Mouse (Mus musculus) erythroid progenitor cell, adult 5-6 weeks (primary cell): Measurements from ENCODE around the gene Mogs. TPM values are rescaled to one million over a fixed set of nuclear protein-coding genes. Genes with fewer than 3 reads are reported as not detected.

Source experiments
- ATAC-seq: replicated peaks from 2 replicates; pipeline ENCODE4 v1.8.0; 2016; ENCODE audit warnings: moderate number of reproducible peaks, mild to moderate bottlenecking, moderate TSS enrichment, inconsistent platforms; ENCODE audit not compliant: poor library complexity, low FRiP score, severe bottlenecking
- total RNA-seq, 2 experiments: library from RNA; stranded (forward) in 1 of 2; stranded (reverse) in 1 of 2; fragments of 150-400 nt in 1 of 2; fragments of 186-747, 209-891 nt in 1 of 2; gene quantifications; 2 replicates each; pipeline versions ENCODE4 v1.2.3 to v1.2.4; 2015 to 2017; ENCODE audit warnings: low replicate concordance in 2 of 2

Mogs gene
- total RNA-seq, 2 experiments from 2014 or later, result 4.6 to 13.1 TPM

DNA sequence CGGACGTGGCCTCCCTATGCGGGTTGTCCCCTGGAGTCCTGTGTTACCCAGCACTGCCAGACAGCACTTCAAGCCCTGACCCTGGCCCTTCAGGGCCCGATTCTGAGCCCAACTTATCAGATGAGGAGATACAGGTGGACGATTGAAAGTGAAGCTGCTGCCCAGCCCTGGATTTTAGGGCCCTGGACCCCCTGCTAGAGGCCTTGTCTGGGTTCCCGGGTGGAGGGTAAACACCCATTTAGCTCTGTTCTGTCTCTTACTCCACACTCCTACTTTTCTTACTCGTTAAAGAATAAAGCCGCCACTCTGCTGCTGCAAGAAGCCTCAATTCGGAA lies 27.4 kb upstream of the Mogs start:
- ATAC-seq, result 0 out of 2 replicates have a peak, but pooled peaks have one; percentile 30

DNA sequence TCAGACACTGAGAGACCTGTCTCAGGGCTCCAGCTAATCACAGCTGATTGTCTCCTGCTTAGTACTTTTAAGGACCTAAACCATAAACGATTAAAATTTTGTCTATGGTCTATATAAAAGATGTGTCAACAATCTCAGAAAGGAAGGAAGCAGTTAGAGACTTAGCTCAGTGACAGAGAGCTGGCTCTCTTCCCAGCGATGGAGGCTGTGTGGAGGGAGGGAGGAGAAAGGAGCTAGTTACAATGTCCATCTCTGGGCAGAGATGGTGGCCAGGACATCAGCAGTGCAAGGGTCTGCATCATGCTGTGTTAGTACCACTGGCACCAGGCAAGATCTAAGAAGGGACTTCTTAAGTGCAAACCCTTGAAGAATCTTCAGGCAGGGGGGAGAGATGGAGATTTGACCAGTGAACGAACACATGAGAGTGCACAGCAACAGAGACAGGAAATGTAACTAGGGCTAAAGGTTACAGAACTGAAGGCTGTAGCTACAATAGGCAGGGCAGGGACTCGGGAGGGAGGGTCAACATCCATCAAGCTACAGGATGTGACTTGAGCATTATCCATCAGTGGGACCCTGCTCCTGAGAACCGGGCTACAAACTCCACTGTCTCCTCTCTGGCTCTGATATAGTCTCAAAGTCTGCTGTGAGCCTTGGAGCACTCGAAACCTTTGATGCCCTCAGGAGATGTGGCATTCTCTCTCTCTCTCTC lies 22.7 kb upstream of the Mogs start:
- no peak for ATAC-seq

DNA sequence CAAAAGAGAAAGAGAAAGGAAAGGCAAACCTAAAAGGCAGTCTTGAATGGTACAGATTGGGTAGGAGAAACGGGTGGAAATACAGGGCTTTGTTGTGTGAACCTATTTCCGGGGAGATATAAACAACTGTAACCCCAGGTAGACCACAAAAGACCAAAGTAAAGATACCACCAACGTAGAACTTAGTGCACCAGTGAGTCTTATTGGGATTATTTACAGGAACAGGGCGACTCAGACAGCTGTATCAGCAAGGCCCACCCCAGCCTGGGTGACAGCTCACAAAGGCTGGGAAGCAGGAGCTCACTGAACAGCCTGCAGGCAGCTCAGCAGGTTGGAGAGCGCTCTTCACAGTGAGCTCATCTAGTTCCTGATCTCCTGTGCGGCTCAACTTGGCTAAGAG lies 19.3 kb upstream of the Mogs start:
- 0 out of 2 replicates have a peak, but pooled peaks have one; percentile 32 for ATAC-seq

DNA sequence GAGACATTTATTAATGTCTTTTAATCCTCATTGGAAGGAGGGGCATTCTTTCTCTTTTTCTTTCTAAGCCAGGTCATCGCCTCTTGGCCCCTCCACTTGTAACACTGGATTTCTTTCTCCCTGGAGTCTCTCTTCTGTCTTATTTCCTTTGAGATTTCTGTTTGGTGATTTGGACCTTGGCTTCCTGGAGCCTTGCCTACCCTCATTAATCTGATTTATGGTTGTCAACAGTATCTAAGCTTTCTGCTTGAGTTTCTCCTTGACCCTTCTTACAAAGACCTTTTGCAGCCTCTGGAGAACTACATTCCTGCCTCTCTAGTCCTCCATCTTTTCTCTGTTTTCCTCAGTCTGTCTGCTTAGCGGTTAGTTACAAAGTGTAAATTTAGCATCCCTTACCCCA lies 16.9 kb upstream of the Mogs start:
- no peak for ATAC-seq

DNA sequence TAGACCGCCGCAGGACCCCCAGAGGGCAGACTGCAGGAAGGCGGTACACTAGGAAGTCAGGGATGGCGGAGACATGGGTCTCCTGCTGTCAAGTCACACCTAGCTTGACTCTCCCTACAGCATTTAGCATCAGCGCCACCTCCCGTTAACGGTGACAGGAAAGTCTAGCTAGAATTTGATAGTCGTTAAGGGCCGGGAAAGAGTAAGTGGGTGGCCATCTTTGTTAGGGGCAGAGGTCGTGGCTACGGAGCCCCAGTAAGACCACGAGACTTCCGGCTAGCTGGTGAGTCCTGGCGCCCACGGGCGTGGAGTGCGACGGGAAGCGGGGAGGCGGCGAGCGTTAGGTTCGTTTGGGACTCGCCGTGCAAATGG lies 14.0 kb upstream of the Mogs start, which contains the start of the genes Ccdc142 and Gm42688:
TSS of gene Ccdc142 (plus strand) at position 286 of the 372 bp plus-strand sequence.
TSS of gene Gm42688 (plus strand) at position 302 of the 372 bp plus-strand sequence.
- ATAC-seq, result peak; percentile 87

DNA sequence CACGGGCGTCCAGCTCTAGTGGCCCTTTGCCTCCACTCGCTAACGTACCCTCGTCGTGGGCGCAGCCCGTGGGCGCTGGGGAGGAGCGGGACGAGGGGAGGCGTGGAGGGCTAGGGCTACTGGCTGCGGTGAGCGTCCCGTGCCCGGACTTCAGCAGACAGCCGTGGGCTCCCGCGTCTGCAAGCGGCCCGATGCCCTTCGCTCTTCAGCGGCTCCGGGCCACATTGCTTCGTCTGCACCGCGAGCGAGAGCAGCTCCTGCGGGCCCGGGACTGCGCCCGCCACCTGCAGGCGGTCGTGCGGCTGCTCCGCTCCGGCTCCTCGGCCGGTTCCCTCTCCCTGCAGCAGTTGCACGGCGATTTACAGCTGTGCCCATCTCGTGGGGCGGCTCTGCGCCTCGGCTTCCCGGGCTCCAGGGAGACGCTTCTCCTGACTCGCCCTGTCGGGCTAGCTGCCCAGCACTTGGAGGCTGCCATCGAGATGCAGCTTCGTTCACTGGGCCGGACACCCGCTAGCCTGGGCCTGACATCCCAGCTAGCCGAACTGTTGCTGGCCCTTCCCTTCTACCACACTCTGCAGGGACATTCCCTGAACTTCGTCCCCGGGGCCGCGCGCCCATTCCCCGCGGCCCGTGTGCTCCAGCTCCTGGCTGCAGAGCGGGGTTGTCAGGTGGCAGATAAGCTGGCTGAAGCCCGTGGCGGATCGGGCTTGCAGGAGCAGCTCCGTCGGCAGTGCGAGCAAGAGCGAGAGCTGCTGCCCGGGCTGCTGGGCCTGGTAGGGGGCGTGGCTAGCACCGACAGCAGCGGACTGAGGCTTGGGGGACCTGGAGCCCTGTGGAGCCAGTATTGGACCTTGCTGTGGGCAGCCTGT lies 13.4 kb upstream of the Mogs start:
- ATAC-seq, result peak; percentile 82

DNA sequence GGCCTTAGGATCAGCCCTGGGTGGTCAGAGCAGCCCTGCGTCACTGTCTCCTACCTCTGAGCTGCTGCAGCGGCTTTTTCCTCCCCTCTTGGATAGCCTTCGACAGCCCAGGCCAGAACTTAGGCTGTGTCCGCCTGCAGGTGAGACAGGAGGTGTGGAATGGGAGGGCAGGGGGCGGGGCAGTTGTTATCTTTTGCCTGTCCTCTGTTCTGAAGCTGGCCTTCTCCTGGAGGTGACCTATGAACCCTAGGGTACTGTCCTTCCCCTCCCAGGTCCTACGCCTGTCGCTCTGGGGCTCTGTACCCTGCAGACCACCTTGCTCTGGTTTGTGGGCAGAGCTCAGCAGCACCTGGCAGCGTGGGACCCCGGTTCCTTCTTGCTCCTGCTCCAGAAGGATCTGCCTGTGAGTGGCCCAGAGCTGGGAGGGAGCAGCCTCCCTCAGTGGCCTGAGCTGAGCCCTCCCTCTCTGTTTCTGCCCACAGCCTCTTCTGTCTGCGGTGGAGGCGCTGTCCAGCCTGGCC lies 12.1 kb upstream of the Mogs start:
- no peak for ATAC-seq

DNA sequence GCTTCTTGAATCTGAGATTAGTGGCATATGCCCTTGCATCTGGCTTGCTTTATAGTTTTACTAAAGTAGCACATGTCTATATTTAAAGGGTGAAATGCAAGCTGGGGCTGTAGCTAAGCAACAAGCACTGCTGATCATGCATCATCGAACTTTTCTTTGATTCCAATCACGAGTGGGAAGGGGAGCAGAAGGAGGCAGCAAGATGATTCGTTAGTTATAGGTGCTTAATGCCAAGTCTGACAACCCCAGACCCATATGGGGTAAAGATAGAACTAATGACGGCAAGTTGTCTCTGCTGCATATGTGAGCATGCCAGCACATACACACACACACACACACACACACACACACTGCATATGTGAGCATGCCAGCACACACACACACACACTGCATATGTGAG lies 11.1 kb upstream of the Mogs start:
- no peak for ATAC-seq

DNA sequence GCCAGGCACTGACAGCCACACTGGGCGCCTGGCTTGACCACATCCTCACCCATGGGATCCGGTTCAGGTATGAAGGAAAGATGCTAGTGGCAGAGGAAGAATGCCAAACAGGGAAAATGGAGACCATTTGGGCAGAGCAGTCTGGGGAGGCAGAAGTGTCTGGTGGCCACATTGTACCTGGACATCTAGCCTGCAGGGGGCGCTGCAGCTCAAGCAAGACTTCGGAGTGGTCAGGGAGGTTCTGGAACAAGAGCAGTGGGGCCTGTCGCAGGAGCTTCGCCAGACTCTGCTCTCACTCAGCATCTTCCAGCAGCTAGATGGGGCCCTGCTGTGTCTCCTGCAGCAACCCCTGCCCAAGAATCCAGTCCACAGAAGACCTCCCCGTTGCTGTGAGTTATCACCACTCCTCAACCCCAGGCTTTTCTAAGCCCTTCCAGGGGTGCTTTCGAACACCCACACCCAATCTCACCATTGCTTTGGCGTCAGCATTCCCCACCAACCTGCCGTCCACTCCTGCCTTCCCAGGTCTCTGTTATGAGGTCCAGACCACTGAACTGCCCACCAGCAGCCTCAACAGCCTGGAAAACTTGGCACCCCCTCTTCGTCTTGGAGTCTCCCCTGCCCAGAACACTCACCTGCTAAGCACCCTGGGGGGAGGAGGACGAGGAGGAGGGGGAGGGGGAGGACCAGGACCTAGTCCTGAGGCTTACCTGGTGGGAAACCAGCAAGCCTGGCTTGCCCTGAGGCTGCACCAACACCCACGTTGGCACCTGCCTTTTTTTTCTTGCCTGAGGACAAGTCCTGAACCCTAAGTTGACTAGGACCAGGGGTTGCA lies 7.5 kb upstream of the Mogs start:
- peak; percentile 74 for ATAC-seq

DNA sequence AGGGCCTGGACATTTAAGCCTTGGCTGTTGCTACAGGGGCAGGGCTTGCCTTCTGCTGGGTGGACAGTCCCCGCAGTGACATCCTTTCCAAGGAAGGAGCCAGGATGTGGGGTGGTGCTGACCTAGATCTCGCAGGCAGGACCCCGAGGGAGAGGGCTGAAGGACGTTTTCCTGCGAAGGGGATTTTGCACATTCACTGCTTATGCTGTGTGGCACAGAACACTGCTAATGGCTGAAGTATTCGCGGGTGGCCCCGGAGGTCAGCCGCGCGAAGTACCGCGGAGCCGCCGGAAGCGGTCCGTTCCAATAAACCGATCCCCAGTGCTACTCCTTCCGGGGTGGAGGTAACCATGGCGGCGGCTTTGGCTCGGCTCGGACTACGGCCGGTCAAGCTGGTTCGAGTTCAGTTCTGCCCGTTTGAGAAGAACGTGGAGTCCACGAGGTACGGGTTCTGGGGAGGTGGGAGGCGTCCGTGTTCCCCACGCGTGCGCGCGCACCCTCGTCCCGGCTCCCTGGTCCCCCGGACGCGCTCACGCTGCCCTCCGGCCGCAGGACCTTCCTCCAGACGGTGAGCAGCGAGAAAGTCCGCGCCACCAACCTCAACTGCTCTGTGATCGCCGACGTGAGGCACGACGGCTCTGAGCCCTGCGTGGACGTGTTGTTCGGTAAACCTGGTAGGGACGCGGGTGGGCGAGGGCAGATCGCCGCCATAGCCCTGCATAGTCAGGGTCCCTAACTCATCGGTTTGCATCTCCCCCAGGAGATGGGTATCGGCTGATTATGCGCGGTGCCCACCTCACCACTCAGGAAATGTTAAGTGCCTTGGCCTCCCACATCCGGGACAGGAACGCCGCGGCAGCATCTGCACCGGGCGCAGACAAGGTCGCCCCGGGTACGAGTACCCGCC lies 6.3 kb upstream of the Mogs start, which contains the start of gene Mrpl53:
TSS of gene Mrpl53 (plus strand) at position 279 of the 907 bp plus-strand sequence.
- ATAC-seq, result peak; percentile 76

DNA sequence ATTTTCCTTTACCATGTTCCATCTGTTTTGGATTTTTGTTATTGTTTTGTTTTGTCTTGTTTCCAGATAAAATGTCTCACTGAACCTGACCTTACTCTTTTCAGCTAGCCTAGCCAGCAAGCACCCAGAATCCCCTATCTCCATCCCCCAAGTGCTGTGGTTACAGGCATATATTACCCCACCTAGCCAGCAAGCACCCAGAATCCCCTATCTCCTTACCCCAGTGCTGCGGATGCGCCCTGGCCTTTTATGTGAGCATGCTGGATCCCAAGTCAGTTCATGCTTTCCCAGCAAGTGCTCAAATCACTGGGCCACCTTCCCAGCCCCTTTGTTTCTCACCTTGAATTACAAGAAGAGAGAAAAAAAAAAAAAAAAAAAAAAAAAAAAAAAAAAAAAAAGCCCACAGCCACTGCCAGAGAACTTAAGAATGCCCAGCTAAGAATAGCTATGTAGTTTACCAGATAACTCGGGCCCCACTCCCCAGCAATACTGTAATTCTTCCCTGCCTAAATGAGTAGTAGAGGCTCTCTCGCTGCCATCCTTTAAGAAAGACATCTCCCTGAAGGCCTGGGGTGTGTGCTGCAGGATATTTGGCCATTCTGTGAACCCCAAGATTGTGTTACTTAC lies 3.7 kb upstream of the Mogs start:
- ATAC-seq, result no peak

DNA sequence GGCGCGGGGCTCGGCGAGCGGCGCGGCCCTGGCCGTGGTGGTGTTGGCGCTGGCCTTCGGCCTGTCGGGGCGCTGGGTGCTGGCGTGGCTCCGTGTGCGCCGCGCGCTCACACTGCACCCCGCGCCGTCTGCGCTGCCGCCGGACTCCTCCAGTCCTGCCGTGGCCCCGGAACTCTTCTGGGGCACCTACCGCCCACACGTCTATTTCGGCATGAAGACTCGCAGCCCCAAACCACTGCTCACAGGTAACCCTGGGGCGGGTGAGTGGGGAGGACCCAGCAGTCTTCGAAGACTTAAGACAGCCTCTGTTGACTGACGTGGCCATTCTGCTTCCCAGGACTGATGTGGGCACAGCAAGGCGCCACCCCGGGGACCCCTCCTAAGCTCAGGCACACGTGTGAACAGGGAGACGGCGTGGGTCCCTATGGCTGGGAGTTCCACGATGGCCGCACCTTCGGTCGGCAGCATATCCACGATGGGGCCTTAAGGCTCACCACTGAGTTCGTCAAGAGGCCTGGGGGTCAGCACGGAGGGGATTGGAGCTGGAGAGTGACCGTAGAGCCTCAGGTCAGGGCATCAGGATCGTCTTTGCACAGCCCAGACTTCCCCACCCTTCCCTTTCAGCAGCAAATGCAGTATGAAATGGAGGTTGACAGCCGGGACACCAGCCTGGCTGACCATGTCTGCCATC lies 531 bp downstream of the Mogs start:
- ATAC-seq, result peak; percentile 11; the same call in 1 of the 2 replicates

DNA sequence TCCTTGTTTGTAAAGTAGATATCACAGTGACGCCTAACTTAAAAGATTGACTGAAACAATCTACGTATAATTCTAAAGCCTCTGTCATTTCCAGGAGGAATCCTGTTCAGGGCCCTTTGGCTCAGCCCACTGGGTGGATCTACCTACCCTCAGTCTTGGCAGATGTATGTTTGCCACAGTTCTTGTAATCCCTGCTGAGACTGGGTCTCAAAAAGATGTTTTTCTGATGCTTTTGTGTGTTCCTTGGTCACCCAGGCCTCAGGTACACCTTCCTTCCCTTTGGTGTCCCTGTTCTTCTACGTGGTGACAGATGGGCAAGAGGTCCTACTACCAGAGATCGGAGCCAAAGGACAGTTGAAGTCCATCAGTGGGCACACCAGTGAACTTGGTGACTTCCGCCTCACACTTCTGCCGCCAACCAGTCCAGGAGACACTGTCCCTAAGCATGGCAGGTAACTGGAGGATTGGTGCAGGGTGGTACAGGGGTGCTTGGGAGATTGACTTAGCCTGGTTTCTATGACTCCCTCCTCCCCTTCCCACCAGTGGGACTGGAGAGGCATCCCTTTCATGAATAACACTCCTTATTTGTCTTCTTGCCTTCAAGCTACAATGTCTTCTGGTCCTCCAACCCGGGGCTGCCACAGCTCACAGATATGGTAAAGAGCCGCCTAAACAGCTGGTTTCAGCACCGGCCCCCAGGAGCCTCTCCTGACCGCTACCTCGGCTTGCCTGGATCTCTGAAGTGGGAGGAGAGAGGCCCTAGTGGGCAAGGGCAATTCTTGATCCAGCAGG lies 1.3 kb downstream of the Mogs start:
- ATAC-seq, result no peak

DNA sequence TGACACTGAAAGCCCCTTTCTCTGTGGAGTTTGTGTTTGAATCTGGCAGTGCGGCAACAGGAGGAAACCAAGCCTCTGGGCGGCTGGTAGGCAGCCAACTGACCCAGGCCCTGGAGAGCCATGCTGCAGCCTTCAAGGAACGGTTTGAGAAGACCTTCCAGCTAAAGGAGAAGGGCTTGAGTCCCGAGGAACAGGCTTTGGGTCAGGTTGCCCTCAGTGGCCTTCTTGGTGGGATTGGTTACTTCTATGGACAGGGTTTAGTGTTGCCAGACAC lies 1.8 kb downstream of the Mogs start:
- no peak for ATAC-seq

DNA sequence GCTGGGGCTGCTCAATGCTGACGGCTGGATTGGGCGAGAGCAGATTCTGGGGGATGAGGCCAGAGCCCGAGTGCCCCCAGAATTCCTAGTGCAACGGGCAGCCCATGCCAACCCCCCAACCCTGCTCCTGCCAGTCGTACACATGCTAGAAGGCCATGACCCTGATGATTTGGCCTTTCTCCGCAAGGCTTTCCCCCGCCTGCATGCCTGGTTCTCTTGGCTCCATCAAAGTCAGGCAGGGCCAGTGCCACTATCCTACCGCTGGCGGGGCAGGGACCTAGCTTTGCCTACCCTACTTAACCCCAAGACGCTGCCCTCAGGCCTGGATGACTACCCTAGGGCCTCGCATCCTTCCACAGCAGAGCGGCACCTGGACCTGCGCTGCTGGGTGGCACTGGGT lies 2.3 kb downstream of the Mogs start:
- ATAC-seq, result no peak

DNA sequence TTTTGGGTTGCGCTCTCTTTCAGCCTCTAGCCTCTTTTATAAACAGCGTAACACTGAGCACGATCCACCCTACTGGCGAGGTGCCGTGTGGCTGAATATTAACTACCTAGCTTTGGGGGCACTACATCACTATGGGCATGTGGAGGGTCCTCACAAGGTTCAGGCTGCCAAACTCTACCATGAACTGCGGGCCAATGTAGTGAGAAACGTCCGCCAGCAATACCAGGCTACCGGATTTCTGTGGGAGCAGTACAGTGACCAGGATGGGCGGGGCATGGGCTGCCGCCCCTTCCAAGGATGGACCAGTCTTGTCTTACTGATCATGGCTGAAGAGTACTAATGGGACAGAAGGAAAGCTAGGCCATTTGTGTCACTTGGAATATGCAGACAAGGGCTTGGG lies 3.1 kb downstream of the Mogs start:
- ATAC-seq, result no peak
